Mouse (Mus musculus) limb, embryonic 14.5 days (tissue): ENCODE measurements around the gene Opn4. TPM values are rescaled to one million over a fixed set of nuclear protein-coding genes. Genes with fewer than 3 reads are reported as not detected.

Source experiments
- ATAC-seq: fragments of 200-750 bp; cut with Nextera tagmentation; 2 replicates; pipeline ENCODE4 v1.8.0; 2017; ENCODE audit warnings: low read depth, moderate number of reproducible peaks, moderate TSS enrichment; ENCODE audit not compliant: low FRiP score
- DNase-seq: peaks from one replicate; pipeline ENCODE4 v3.0.0-alpha.2; 2015; ENCODE audit warnings: low spot score
- H3K27ac ChIP-seq: fragments of 300-500 bp; sonication (generic); replicated peaks from 2 replicates; pipeline ENCODE4 v1.5.1; 2014; ENCODE audit warnings: low read depth, mild to moderate bottlenecking, low read length, moderate library complexity, mixed read lengths
- H3K27me3 ChIP-seq: fragments of 300-500 bp; sonication (generic); 2 replicates; pipeline ENCODE4 v1.6.1; 2014; ENCODE audit warnings: low read length, mixed read lengths; ENCODE audit not compliant: control insufficient read depth, insufficient read depth
- H3K36me3 ChIP-seq: fragments of 300-500 bp; sonication (generic); 2 replicates; pipeline ENCODE4 v1.6.1; 2014; ENCODE audit warnings: mild to moderate bottlenecking, low read length, moderate library complexity, mixed read lengths; ENCODE audit not compliant: control insufficient read depth, insufficient read depth
- H3K4me1 ChIP-seq: fragments of 300-500 bp; sonication (generic); 2 replicates; pipeline ENCODE4 v1.6.1; 2014; ENCODE audit warnings: antibody characterized with exemption, low read length, mixed read lengths; ENCODE audit not compliant: control insufficient read depth, insufficient read depth
- H3K4me2 ChIP-seq: fragments of 300-500 bp; sonication (generic); replicated peaks from 2 replicates; pipeline ENCODE4 v1.6.1; 2014; ENCODE audit warnings: low read depth, mild to moderate bottlenecking, low read length, moderate library complexity; ENCODE audit not compliant: severe bottlenecking
- H3K4me3 ChIP-seq: fragments of 300-500 bp; sonication (generic); replicated peaks from 2 replicates; pipeline ENCODE4 v1.5.1; 2014; ENCODE audit warnings: low read length
- H3K9ac ChIP-seq: fragments of 300-500 bp; sonication (generic); 2 replicates; pipeline ENCODE4 v1.6.1; 2014; ENCODE audit warnings: mild to moderate bottlenecking, low read depth, low read length, moderate library complexity; ENCODE audit not compliant: severe bottlenecking
- H3K9me3 ChIP-seq: fragments of 300-500 bp; sonication (generic); 2 replicates; pipeline ENCODE4 v1.6.1; 2016; ENCODE audit warnings: low read length; ENCODE audit not compliant: control insufficient read depth
- POLR2A ChIP-seq: fragments of 200-500 bp; IDR thresholded peaks from 2 replicates; pipeline ENCODE4 v1.8.0; 2012; ENCODE audit warnings: inconsistent platforms, mild to moderate bottlenecking, moderate library complexity, borderline replicate concordance; ENCODE audit not compliant: insufficient read depth, insufficient read length; ENCODE audit errors: extremely low read depth
- WGBS: fragments of 180-500 bp; shearing (Covaris S2); extraction: QIAGEN DNeasy Blood & Tissue Kit; methylation state at CpG from one replicate; pipeline ENCODE4 v1.1.7; 2014; 5-methylcytosine and 5-hydroxymethylcytosine counted together
- polyA plus RNA-seq, 2 experiments: library from polyadenylated mRNA; depleted of rRNA in 1 of 2; stranded (reverse) in 1 of 2; unstranded in 1 of 2; fragments of >200 nt; fragmentation: Nextera tagmentation in 1 of 2; extraction: Ambion mirVana in 1 of 2; gene quantifications; 2 replicates each; pipeline versions ENCODE4 v1.2.1 to v1.2.3; 2012 to 2014

Gene Opn4
- polyA plus RNA-seq, 2 experiments: 0.09 to 0.25 TPM

DNA sequence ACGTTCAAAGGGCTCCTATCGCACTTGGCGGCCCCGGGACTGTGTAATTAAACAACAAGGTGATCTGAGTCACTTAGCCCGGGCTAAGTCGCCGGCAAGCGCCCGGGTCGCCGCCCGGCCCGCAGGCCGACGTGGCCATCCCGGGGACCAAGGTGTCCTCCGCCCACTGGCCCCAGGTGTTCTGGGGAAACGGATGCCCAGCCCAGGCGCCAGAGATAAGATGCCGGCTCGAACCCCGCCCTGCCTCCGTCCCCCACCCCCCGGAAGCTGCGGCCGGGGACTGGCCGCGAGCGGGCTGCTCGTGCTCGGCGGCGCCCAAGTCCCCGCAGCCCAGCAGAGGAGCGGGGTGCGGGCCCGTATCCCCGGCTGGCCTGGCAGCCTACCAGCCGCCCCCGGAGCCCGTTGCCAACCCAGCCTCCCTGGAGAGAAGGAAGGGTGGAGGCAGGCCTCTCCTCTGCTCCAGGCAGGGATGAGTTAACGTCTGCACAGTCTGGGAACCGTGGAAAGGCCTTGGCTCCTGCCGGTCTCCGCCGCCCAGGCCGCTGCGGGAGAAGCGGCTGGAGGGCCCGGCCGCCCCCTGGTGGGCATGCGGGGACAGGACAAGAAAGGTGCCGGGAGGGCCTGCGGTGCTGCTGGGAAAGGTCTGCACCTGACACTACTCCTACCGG lies 50.8 kb downstream of the Opn4 start:
- H3K4me2 ChIP-seq: peak overlapping the region; percentile 55
- no peaks in the 10 kb centered on the region for H3K9me3 ChIP-seq
- peak overlapping the region; percentile 79 for H3K27ac ChIP-seq
- ATAC-seq (peak; percentile 89), DNase-seq (peak; percentile 89)
- H3K9ac ChIP-seq: peak overlapping the region; percentile 70
- no peaks in the 10 kb centered on the region for H3K36me3 ChIP-seq
- no peaks in the 10 kb centered on the region for H3K27me3 ChIP-seq
- 0 out of 2 replicates have a peak, but pooled peaks have one; percentile 21 for TF ChIP-seq POLR2A
- peak overlapping the region; percentile 53 for H3K4me3 ChIP-seq
- under 1% methylated on average over 52 of the region's 55 CpGs for WGBS
- H3K4me1 ChIP-seq: 0 out of 2 replicates have a peak, but pooled peaks cover 5% of the 10 kb centered on the region

DNA sequence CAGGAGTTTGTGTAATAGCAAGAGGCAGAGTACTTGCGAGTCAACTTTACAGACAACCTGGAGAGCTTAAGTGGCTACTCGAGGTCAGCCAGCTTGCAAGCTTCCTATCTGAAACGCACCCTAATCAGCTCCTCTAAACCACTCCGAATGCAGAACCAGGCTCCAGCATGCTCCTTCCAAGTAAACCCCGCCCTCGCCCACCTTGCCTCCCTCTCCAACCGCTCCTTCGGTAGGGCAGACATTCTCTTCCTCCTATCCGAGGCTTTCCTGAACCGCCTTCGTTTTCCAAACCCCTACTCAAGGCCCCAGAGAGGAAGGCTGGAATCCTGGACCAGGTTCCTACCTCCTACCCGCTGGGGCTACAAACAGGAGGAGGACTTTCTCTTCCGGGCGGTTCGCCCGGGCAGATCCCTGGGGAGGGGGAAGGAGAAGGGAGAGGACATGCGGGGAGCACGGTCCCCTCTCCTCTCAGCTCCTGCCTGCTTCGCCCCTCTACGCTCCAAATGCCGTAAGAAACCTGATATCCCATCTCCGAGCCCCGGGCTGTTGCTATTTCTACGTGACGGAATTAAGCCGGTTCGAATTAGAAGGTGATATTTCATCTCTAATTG lies 51.4 kb downstream of the Opn4 start:
- peak overlapping the region; percentile 53 for H3K4me3 ChIP-seq
- ATAC-seq (peak; percentile 48), DNase-seq (peak; percentile 64)
- H3K9ac ChIP-seq: peak overlapping the region; percentile 70
- peak overlapping the region; percentile 55 for H3K4me2 ChIP-seq
- peak overlapping the region; percentile 79 for H3K27ac ChIP-seq
- 0 out of 2 replicates have a peak, but pooled peaks have one; percentile 34 for TF ChIP-seq POLR2A
- under 1% methylated on average over 26 of the region's 27 CpGs for WGBS
- H3K4me1 ChIP-seq: 0 out of 2 replicates have a peak, but pooled peaks cover 5% of the 10 kb centered on the region
- no peaks in the 10 kb centered on the region for H3K9me3 ChIP-seq
- no peaks in the 10 kb centered on the region for H3K36me3 ChIP-seq
- H3K27me3 ChIP-seq: no peaks in the 10 kb centered on the region

DNA sequence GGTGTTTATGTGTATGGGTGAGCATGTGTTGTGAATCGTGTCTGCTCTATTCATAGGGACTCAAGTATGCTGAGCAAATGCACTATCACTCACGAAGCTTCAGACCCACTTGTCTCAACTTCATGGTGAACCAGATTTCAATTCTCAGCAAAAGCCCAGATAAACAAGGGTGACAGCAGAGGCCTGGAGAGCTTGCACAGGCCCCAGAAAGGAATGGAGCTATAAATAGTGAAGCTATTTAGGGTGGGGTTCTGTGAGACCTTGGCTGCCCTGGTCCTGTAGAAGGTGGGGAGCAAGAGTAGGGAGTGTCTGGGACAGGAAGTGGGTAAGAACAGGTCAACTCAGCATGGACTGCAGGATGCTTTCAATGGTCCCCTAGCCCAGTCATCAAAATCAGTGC lies 55.4 kb downstream of the Opn4 start:
- Histone ChIP-seq H3K9ac (no peak overlapping the region), H3K4me3 (no peak overlapping the region), H3K4me2 (no peak overlapping the region), H3K4me1 (0 out of 2 replicates have a peak, but pooled peaks cover 5% of the 10 kb centered on the region), H3K27ac (no peak overlapping the region), H3K27me3 (no peaks in the 10 kb centered on the region), H3K9me3 (no peaks in the 10 kb centered on the region), H3K36me3 (no peaks in the 10 kb centered on the region)
- WGBS: 81% methylated on average over 2 of the region's 2 CpGs
- TF ChIP-seq POLR2A: no peak
- no peak for ATAC-seq
- DNase-seq: no peak

DNA sequence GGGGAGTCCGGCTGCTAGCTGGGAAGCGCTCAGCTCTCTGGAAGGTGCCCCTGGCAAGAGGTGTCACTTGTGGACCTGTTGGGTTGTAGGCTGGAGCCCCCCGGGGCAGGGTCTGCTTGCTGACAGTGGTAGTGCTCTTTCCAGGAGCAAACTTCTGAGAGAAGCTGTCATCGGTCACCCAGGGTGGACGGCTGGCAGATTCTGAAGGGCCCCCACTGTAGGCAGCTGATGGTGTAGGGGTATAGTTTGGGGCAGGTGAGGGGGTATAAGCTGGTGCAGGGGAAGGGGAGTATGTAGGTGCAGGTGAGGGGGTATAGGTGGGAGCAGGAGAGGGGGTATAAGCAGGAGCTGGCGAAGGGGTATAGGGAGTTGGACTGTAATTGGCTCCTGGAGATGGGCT lies 55.9 kb downstream of the Opn4 start:
- no peak overlapping the region for H3K27ac ChIP-seq
- H3K36me3 ChIP-seq: no peaks in the 10 kb centered on the region
- no peaks in the 10 kb centered on the region for H3K9me3 ChIP-seq
- ATAC-seq (no peak), DNase-seq (no peak)
- 0 out of 2 replicates have a peak, but pooled peaks cover 5% of the 10 kb centered on the region for H3K4me1 ChIP-seq
- no peak overlapping the region for H3K9ac ChIP-seq
- 84% methylated on average over 6 of the region's 6 CpGs for WGBS
- no peak for TF ChIP-seq POLR2A
- H3K4me3 ChIP-seq: no peak overlapping the region
- no peaks in the 10 kb centered on the region for H3K27me3 ChIP-seq
- no peak overlapping the region for H3K4me2 ChIP-seq

DNA sequence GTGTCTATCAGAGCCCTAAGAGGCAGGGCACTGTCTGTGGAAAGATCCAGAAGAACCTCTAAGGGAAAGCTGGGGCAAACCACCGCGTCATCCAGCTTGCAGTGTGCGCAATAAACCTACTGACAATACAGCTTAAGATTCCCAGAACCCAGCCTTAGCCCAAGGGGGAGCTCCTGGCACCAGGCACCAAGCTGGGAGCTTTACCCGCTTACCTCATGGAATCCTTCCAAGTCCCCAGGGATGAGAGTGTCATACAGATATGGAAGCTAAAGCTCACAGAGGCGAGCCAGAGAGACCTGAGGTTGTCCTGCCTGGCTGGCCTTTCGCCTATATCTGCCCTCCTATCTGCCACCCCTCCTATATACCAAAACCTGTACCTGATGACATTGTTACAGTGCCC lies 56.3 kb downstream of the Opn4 start:
- no peak for TF ChIP-seq POLR2A
- no peaks in the 10 kb centered on the region for H3K9me3 ChIP-seq
- no peak overlapping the region for H3K9ac ChIP-seq
- DNase-seq (no peak), ATAC-seq (no peak)
- no peak overlapping the region for H3K27ac ChIP-seq
- no peak overlapping the region for H3K4me3 ChIP-seq
- no peak overlapping the region for H3K4me2 ChIP-seq
- no peaks in the 10 kb centered on the region for H3K27me3 ChIP-seq
- 73% methylated on average over 6 of the region's 6 CpGs for WGBS
- H3K36me3 ChIP-seq: no peaks in the 10 kb centered on the region
- 0 out of 2 replicates have a peak, but pooled peaks cover 5% of the 10 kb centered on the region for H3K4me1 ChIP-seq
